Mouse (Mus musculus) ovary, adult 18-20 months (tissue): Measurements from ENCODE around the gene Gm7945.
"Not testable (repeated sequence)": the region's sequence is repeated elsewhere in the genome, so short reads cannot be mapped to it uniquely, and the experiment has no call there.

Experiments used
- DNase-seq: peaks from one replicate; pipeline ENCODE4 v3.0.0; 2022; ENCODE audit warnings: low spot score, mixed read lengths

The Gm7945 gene

DNA sequence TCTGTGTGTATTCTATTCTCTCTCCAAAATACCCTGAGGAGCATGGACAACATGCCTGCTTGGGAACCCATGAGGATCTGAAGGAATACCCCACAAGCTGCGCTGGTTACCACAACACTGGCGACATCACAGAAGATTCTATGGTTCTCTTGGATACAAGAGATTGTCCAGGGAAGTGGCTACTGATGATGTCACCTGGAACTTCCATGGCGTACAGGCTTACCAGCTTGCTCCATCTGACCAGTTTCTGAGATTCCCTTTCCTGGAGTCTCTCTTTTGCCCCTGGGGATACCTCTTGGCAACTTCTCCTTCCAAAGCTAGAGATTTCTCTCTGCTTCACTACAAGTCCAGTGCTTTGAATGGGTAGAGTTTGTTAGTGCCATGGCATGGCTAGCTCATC, at the start of gene Gm7945:
Gene Gm7945, minus strand, starts transcription at position 101 of the 400 bp plus-strand sequence.
- not testable (repeated sequence) for DNase-seq

DNA sequence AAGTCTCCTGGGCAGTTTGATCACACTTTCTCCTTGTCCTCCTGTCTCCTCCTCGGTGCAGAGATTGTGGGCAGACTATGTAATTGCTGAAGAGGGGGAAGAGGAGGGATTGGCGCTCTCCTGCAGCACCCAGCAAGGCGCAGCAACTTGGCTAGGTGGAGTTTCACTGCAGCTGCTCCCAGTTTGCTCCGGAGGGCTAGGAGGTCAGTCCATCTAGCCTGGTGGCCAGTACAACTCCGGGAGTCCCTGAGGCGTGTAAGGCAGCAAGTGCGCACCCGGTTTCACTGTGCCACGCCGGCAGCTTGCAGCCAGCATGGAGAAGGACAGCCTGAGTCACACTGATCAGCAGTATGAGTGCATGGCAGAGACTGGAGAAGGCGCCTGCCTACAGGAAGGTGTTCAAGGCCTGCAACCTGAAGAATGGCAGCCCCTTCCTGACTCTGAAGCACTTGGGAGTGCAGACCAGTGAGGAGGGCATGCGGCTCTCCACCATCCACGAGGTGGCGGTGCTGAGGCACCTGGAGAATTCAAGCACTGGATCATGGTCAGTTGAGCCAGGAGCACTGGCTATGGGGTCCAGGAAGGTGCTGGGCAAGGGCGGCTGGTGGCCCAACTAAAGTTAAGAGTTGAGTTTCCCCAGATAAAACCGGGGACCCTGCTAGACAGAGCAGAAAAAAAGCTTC, 39.4 kb upstream of the Gm7945 start:
- not testable (repeated sequence) for DNase-seq

DNA sequence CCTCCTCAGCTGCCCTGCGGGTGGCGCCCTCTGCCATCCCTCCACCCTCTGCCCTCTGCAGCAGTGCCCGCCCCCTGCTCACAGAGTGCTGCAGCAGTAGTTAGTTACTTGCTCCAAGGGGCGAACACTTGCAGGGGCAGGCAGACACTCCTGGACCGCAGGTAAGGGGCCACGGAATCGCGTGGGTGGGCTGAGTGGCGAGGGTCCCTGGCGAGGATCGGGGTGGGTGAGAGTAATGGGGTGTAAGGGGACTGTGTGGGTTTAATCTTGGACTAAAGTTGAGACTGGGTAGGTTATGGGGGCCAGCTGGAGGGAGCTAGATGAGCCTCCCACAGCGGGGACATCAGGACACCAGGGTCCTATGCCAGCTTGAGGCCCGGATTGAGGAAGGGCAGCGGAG, 38.5 kb upstream of the Gm7945 start:
- not testable (repeated sequence) for DNase-seq

DNA sequence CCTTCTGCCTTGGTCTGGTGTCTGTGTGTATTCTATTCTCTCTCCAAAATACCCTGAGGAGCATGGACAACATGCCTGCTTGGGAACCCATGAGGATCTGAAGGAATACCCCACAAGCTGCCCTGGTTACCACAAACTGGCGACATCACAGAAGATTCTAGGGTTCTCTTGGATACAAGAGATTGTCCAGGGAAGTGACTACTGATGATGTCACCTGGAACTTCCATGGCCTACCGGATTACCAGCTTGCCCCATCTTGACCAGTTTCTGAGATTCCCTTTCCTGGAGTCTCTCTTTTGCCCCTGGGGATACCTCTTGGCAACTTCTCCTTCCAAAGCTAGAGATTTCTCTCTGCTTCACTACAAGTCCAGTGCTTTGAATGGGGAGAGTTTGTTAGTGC, 22.0 kb upstream of the Gm7945 start, which contains the start of gene Gm6482:
Gene Gm6482, minus strand, starts transcription at position 101 of the 400 bp plus-strand sequence.
- not testable (repeated sequence) for DNase-seq

DNA sequence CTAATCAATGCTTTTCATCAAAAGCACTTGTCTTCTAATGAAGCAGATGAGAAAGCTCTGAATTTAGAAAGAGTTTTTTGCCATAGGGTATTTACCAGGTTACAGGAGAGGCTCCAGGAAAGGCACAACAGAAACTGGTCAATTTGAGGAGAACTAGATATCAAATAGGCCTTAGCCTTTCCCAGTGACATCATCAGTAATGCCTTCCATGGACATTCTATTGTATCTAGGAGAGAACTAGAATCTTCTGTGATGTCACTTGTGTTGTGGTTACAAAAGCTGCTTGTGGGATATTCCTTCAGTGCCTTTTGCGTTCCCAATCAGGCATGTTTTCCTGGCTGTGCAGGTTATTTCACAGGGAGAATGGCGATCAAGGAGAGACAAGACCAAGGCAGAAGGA, 37.9 kb downstream of the Gm7945 start, which contains the start of gene Gm5798:
Gene Gm5798, plus strand, starts transcription at position 301 of the 400 bp plus-strand sequence.
- DNase-seq = not testable (repeated sequence)
